Mouse (Mus musculus): ENCODE measurements around the gene Prr13.
A peak's percentile ranks its signal among the peaks of the same experiment; 100 is the strongest.

Prr13 gene

GRCm38 (mm10) chr15:102505770-102506463, 47.1 kb downstream of the Prr13 start:
- no peak for DNase-seq

- no peak for DNase-seq
Measured at GRCm38 (mm10) chr15:102506464-102506830, 47.6 kb downstream of the Prr13 start.

DNA sequence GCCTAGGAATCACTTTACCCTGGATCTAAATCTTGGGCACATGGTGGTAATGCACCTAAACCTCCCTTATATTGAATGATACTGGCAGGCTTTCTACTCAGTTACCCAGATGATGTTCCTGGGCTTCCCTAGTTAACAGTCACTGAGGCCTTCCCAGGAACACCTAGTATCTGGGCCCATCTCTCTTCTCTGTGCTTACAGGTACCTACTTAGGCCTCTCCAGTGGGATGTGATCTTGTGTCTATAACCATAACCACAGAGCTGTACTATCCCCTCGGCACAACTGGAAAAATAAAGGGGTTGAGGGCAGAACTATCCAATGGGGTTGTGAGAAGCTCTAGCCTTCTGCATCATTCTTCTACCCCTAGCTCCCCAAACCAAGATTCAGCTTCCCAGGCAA, 48.0 kb downstream of the Prr13 start:
- no peak for DNase-seq

GRCm38 (mm10) chr15:102507561-102507960, 48.7 kb downstream of the Prr13 start:
- DNase-seq, result no peak

DNA sequence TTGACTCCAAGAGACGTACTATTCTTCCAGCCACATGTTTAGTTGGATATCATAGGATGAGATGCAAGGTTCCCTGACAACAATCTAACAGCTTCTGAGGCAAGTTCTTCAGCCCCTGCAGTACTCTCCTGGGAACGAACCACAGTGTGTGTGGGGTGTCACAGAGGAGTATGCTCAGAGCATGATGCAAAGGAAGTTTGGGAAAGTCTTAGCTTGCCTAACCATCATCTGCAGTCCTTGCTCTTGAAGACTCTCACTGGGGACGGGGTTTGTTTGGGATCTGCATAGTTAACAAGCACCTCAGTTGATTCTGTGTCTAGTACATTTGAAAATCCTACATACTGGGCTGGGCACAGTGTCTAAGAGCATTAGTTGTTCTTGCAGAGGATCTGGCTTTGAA, 49.5 kb downstream of the Prr13 start:
- DNase-seq, result no peak

GRCm38 (mm10) chr15:102510110-102510509, 51.3 kb downstream of the Prr13 start:
- peak; percentile 51 to 59 for DNase-seq

DNA sequence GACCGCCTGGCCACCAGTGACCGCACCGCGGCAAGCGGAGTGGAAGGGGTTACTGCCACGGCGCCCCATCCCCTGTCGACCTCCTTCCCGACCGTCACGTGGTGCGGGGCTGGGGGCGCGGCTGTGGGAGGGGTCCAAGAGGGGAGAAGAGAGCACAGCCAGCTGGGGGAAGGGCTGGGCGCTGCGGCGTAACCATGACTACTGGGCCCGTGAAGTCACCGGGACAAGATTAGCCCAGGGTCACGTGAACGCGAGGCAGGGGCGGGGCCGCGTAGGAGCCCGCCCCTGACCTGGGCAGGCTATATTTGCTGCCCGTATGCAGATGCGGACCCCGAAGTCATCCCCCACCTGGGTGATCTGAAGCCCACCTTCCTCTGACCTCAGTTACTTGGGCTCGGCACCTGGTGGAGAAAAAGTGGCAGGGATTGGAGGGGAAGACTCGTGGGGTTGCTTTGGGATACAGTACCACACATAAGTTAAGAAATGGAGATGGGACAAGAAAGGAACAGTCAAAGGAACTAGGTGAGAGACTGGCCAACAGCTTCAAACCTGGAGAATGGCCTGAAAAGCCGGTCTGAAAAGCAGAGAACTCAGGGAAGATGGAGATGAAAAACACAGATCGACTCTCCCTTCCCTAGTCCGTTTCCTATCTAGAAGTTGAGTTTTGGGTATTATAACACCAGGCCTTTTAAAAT, 51.9 kb downstream of the Prr13 start:
- peak; percentile 93 to 95 for DNase-seq

DNA sequence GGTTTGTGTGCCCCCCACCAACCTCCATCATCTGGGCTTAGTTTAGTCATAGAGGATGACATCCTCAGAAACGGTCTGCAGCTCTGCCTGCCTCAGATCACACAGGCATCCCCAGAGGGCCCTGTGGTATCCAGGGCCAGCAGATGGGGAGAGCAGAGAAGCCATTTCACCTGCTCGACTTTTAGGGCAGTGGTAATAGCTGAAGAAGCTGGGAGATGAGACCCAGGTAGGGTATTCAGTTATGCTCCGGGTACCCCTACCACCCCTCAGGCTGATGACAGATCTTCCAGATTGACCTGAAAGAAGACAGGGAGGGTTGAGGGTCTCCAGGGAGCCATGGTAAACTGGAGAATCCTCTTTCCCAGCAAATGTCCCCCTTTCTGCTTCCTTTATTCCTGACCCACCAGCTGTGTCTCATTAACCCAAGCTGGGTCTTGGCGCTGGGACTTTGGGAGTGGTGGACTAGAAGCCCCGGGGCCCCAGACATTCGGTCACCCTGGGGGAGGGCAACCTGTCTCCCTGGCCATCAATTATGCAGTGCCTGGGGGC, 52.5 kb downstream of the Prr13 start:
- DNase-seq, result peak; percentile 55 to 66

DNA sequence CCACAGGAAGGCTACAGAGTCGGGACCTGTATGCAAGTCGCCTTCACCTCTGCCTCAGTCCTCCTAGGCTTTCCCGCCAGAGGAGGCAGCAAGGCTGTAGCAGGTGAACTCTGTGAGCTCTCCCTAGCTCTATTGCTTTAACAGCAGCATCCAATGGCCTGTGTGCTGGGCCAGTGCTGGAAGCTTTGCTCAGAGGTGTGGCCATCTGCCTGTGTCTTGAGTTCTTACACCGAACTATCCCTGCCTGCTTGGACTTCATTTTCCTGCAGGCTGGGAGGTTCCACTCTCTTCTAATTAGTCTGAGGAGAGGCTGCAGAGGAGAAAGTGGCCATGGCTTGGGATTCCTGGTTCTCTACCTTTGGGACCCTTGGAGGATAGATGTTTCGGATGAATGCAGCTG, 53.2 kb downstream of the Prr13 start:
- DNase-seq, result no peak
